Mouse (Mus musculus) megakaryocyte, embryonic 14.5 days (primary cell): ENCODE measurements around the gene Vmn1r130. TPM values are rescaled to one million over a fixed set of nuclear protein-coding genes. Genes with fewer than 3 reads are reported as not detected.
"Not testable (repeated sequence)": the region's sequence is repeated elsewhere in the genome, so short reads cannot be mapped to it uniquely, and the experiment has no call there.

ENCODE experiments used
- H3K27me3 ChIP-seq: replicated peaks from 2 replicates; pipeline ENCODE3; 2012; ENCODE audit warnings: inconsistent platforms
- H3K36me3 ChIP-seq: replicated peaks from 2 replicates; pipeline ENCODE3; 2012; ENCODE audit warnings: low read length, inconsistent platforms, mixed read lengths
- H3K4me1 ChIP-seq: 2 replicates; pipeline ENCODE4 v1.6.1; 2012; ENCODE audit warnings: inconsistent platforms
- H3K4me3 ChIP-seq: replicated peaks from 2 replicates; pipeline ENCODE3; 2012; ENCODE audit warnings: moderate library complexity, mild to moderate bottlenecking, inconsistent platforms
- H3K9me3 ChIP-seq: 2 replicates; pipeline ENCODE4 v1.6.1; 2012; ENCODE audit warnings: inconsistent platforms
- polyA plus RNA-seq: library from polyadenylated mRNA; stranded (reverse); fragments of >175 nt; gene quantifications from 2 replicates; pipeline ENCODE4 v1.2.3, GENCODE M21; 2012; ENCODE audit warnings: low replicate concordance; ENCODE audit not compliant: insufficient read depth

The Vmn1r130 gene
- polyA plus RNA-seq = not detected in 2 replicates

- H3K36me3 ChIP-seq, H3K9me3 ChIP-seq, H3K27me3 ChIP-seq, H3K4me1 ChIP-seq, H3K4me3 ChIP-seq: not testable (repeated sequence)
Measured at GRCm38 (mm10) chr7:21511480-21511879, at the start of gene Vmn1r130. Gene Vmn1r130, plus strand, starts transcription at chr7:21511780.

- H3K4me3 ChIP-seq, H3K4me1 ChIP-seq, H3K27me3 ChIP-seq, H3K9me3 ChIP-seq, H3K36me3 ChIP-seq: not testable (repeated sequence)
Measured at GRCm38 (mm10) chr7:21545990-21546389, 34.4 kb downstream of the Vmn1r130 start, which contains the start of gene Vmn1r131. Gene Vmn1r131, minus strand, starts transcription at chr7:21546090.

Other genes with a start within 250 kb of the Vmn1r130 start
- gene Vmn1r125, start 239.6 kb upstream of the Vmn1r130 start, polyA plus RNA-seq = not detected in 2 replicates
- gene Vmn1r126, start 210.3 kb upstream of the Vmn1r130 start, polyA plus RNA-seq = not detected in 2 replicates
- gene Vmn1r127, start 191.9 kb upstream of the Vmn1r130 start, polyA plus RNA-seq = not detected in 2 replicates
- not detected in 2 replicates for gene Vmn1r128, start 162.4 kb upstream of the Vmn1r130 start, polyA plus RNA-seq
- gene Vmn1r129, start 150.5 kb upstream of the Vmn1r130 start, polyA plus RNA-seq = not detected in 2 replicates
- not detected in 2 replicates for gene Gm6882, start 79.0 kb upstream of the Vmn1r130 start, polyA plus RNA-seq
- gene Vmn1r131, start 34.3 kb downstream of the Vmn1r130 start, polyA plus RNA-seq = not detected in 2 replicates
- not detected in 2 replicates for gene Vmn1r132, start 102.3 kb downstream of the Vmn1r130 start, polyA plus RNA-seq
- not detected in 2 replicates for gene Gm4175, start 249.7 kb downstream of the Vmn1r130 start, polyA plus RNA-seq